Mouse (Mus musculus): ENCODE measurements at regions not wholly inside any gene's neighbourhood (a gene's known extent, or its start where the extent isn't known, plus 50 kb on each side); places are given as distances from the start of the nearest gene placed in this dataset.

GRCm38 (mm10) chr1:127009699-127010098 is 179.1 kb upstream of the Nckap5 start:
- no peak for DNase-seq

GRCm38 (mm10) chr1:127001700-127002099 is 171.1 kb upstream of the Nckap5 start:
- DNase-seq, result no peak

GRCm38 (mm10) chr1:126993061-126993640 is 162.6 kb upstream of the Nckap5 start:
- peak; percentile 10 for DNase-seq

- no peak for DNase-seq
Observed at GRCm38 (mm10) chr1:126992441-126992840, 161.8 kb upstream of the Nckap5 start.

- no peak for DNase-seq
Observed at GRCm38 (mm10) chr1:126982805-126983204, 152.2 kb upstream of the Nckap5 start.

GRCm38 (mm10) chr1:126980311-126980710 is 149.7 kb upstream of the Nckap5 start:
- DNase-seq, result no peak

GRCm38 (mm10) chr1:126973871-126974270 is 143.3 kb upstream of the Nckap5 start:
- no peak for DNase-seq

GRCm38 (mm10) chr1:126971777-126972421 is 141.3 kb upstream of the Nckap5 start:
- no peak for DNase-seq

- no peak for DNase-seq
Observed at GRCm38 (mm10) chr1:126971118-126971517, 140.5 kb upstream of the Nckap5 start.

GRCm38 (mm10) chr1:126966394-126966793 is 135.8 kb upstream of the Nckap5 start:
- no peak for DNase-seq

GRCm38 (mm10) chr1:126955839-126956720 is 125.5 kb upstream of the Nckap5 start:
- DNase-seq, result no peak

- DNase-seq, result no peak
Observed at GRCm38 (mm10) chr1:126947860-126948259, 117.3 kb upstream of the Nckap5 start.

- DNase-seq, result no peak
Observed at GRCm38 (mm10) chr1:126932658-126933057, 102.1 kb upstream of the Nckap5 start.

- peak; percentile 65 for DNase-seq
Observed at GRCm38 (mm10) chr1:126931754-126932153, 101.2 kb upstream of the Nckap5 start.

- DNase-seq, result no peak
Observed at GRCm38 (mm10) chr1:126931093-126931492, 100.5 kb upstream of the Nckap5 start.

GRCm38 (mm10) chr1:126930611-126931010 is 100.0 kb upstream of the Nckap5 start:
- DNase-seq, result no peak

- no peak for DNase-seq
Observed at GRCm38 (mm10) chr1:126929666-126930065, 99.1 kb upstream of the Nckap5 start.

- DNase-seq, result no peak
Observed at GRCm38 (mm10) chr1:126928186-126928585, 97.6 kb upstream of the Nckap5 start.

- DNase-seq, result peak; percentile 81
Observed at GRCm38 (mm10) chr1:126925150-126926035, 94.8 kb upstream of the Nckap5 start.

- DNase-seq, result no peak
Observed at GRCm38 (mm10) chr1:126923981-126924380, 93.4 kb upstream of the Nckap5 start.

- no peak for DNase-seq
Observed at GRCm38 (mm10) chr1:126922231-126922630, 91.6 kb upstream of the Nckap5 start.

GRCm38 (mm10) chr1:126918876-126919275 is 88.3 kb upstream of the Nckap5 start:
- no peak for DNase-seq

GRCm38 (mm10) chr1:126917872-126918271 is 87.3 kb upstream of the Nckap5 start:
- DNase-seq, result peak; percentile 17
